Mouse (Mus musculus) MEL (cell line): Measurements from ENCODE around the gene Kcnj15. TPM values are rescaled to one million over a fixed set of nuclear protein-coding genes. Genes with fewer than 3 reads are reported as not detected.

Experiments used
- DNase-seq: peaks from one replicate; pipeline ENCODE4 v3.0.0; 2011; ENCODE audit warnings: low read depth, low spot score
- H3K27ac ChIP-seq: 2 replicates; pipeline ENCODE4 v1.5.1; 2012; ENCODE audit warnings: low read depth, mild to moderate bottlenecking, control low read depth, low read length, moderate library complexity; ENCODE audit not compliant: control insufficient read depth
- H3K27me3 ChIP-seq, 2 experiments: fragments of 150-350 bp in 1 of 2; sonication (generic) in 1 of 2; 2 replicates each; pipeline ENCODE4 v1.6.1; 2012; ENCODE audit warnings: low read length in 2 of 2, mild to moderate bottlenecking in 2 of 2, improper control_type of control experiment in 1 of 2, moderate library complexity in 1 of 2; ENCODE audit not compliant: insufficient read depth in 2 of 2, control insufficient read depth in 1 of 2
- H3K36me3 ChIP-seq, 2 experiments: 2 replicates each; pipeline ENCODE4 v1.6.1; 2012 to 2014; ENCODE audit warnings: low read length in 2 of 2, improper control_type of control experiment in 1 of 2, inconsistent platforms in 1 of 2, mild to moderate bottlenecking in 1 of 2; ENCODE audit not compliant: insufficient read depth in 2 of 2, control insufficient read depth in 1 of 2
- H3K4me1 ChIP-seq, 2 experiments: fragments of 150-350 bp in 1 of 2; sonication (generic) in 1 of 2; 2 replicates each; pipeline ENCODE4 v1.6.1; 2012; ENCODE audit warnings: low read length in 2 of 2, improper control_type of control experiment in 1 of 2, mild to moderate bottlenecking in 1 of 2; ENCODE audit not compliant: insufficient read depth in 2 of 2, control insufficient read depth in 1 of 2
- H3K4me3 ChIP-seq, 2 experiments: fragments of 150-350 bp in 1 of 2; sonication (generic) in 1 of 2; 2 replicates each; pipeline ENCODE4 v1.5.1; 2012; ENCODE audit warnings: low read depth in 2 of 2, low read length in 2 of 2, mild to moderate bottlenecking in 2 of 2, moderate library complexity in 2 of 2, control low read depth in 1 of 2, improper control_type of control experiment in 1 of 2; ENCODE audit not compliant: control insufficient read depth in 1 of 2, insufficient read depth in 1 of 2
- H3K79me2 ChIP-seq: 2 replicates; pipeline ENCODE4 v1.6.1; 2012; ENCODE audit warnings: mild to moderate bottlenecking, low read length, moderate library complexity; ENCODE audit not compliant: control insufficient read depth, poor library complexity, insufficient read depth
- H3K9ac ChIP-seq: 2 replicates; pipeline ENCODE4 v1.6.1; 2012; ENCODE audit warnings: low read depth, mild to moderate bottlenecking, control low read depth, low read length, moderate library complexity; ENCODE audit not compliant: control insufficient read depth, poor library complexity, severe bottlenecking
- H3K9me3 ChIP-seq: fragments of 150-350 bp; sonication (generic); replicated peaks from 2 replicates; pipeline ENCODE4 v1.6.1; 2012; ENCODE audit warnings: mild to moderate bottlenecking, low read length, improper control_type of control experiment, moderate library complexity; ENCODE audit not compliant: insufficient read depth
- MAZ ChIP-seq: IDR thresholded peaks from 2 replicates; pipeline ENCODE4 v1.6.1; 2012; ENCODE audit warnings: low read depth, mild to moderate bottlenecking, inconsistent platforms, low read length, improper control_type of control experiment
- MYB ChIP-seq: IDR thresholded peaks from 2 replicates; pipeline ENCODE4 v1.6.1; 2011; ENCODE audit warnings: mild to moderate bottlenecking, low read depth, low read length, improper control_type of control experiment
- NRF1 ChIP-seq: IDR thresholded peaks from 2 replicates; pipeline ENCODE4 v1.6.1; 2014; ENCODE audit warnings: low read depth, mild to moderate bottlenecking, inconsistent platforms, low read length, improper control_type of control experiment, moderate library complexity; ENCODE audit not compliant: poor library complexity, insufficient read depth, severe bottlenecking
- RAD21 ChIP-seq: IDR thresholded peaks from 2 replicates; pipeline ENCODE4 v1.6.1; 2011; ENCODE audit warnings: mild to moderate bottlenecking, low read depth, low read length, improper control_type of control experiment
- TCF12 ChIP-seq: IDR thresholded peaks from 2 replicates; pipeline ENCODE4 v1.6.1; 2014; ENCODE audit warnings: low read depth, mild to moderate bottlenecking, inconsistent platforms, low read length, improper control_type of control experiment, moderate library complexity
- USF2 ChIP-seq, 2 experiments: IDR thresholded peaks; 2 replicates each; pipeline ENCODE4 v1.6.1; 2011 to 2012; ENCODE audit warnings: improper control_type of control experiment in 2 of 2, low read length in 2 of 2, borderline replicate concordance in 1 of 2, inconsistent platforms in 1 of 2, low read depth in 1 of 2, mild to moderate bottlenecking in 1 of 2; ENCODE audit not compliant: insufficient read depth in 1 of 2
- polyA plus RNA-seq, 2 experiments: library from polyadenylated mRNA; stranded (reverse) in 1 of 2; unstranded in 1 of 2; fragments of >175 nt in 1 of 2; fragments of >200 nt in 1 of 2; gene quantifications; 2 replicates each; pipeline versions ENCODE4 v1.2.1 to v1.2.4; 2012; ENCODE audit warnings: low replicate concordance in 2 of 2, low read depth in 1 of 2; ENCODE audit not compliant: insufficient read length in 2 of 2, insufficient read depth in 1 of 2, missing spikeins in 1 of 2
- total RNA-seq: library from RNA; depleted of rRNA; stranded (reverse); fragments of 300-350 nt; gene quantifications from 2 replicates; pipeline ENCODE4 v1.2.3, GENCODE M21; 2012

The Kcnj15 gene
- total and polyA plus RNA-seq, 3 experiments = not detected

DNA sequence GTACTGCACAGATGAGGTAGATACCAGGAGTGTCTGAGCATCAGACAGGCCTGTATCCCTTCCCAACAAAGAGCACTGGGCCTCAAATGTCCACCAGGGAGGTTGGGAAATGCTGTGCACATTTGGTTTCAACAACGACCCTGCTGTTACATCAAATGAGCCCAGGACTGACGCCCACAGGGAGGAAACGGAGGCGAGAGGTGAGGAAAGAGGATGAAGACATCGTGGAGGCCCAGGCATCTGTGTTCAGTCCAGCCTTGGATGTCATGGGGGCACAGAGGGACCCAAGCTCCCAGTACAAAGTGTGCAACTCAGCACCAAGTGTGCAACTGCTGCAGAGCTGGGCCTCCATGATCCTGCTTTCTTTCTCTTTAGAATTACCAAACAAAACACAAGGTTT, 92.4 kb downstream of the Kcnj15 start:
- Histone ChIP-seq H3K79me2 (no peaks in the 10 kb centered on the region), H3K27me3 (no peaks in the 10 kb centered on the region), H3K36me3 (no peaks in the 10 kb centered on the region), H3K9ac (no peak overlapping the region), H3K4me3 (no peak overlapping the region), H3K27ac (no peak overlapping the region), H3K4me1 (peaks cover 0 to 9% of the 10 kb centered on the region in 2 experiments), H3K9me3 (no peaks in the 10 kb centered on the region)
- no peak for DNase-seq
- TF ChIP-seq RAD21 (no peak), MYB (no peak), TCF12 (no peak), USF2 (IDR thresholded peaks at IDR 0.05; ENCODE audit: borderline replicate concordance in 1 of 2, insufficient read depth in 1 of 2, low read depth in 1 of 2, low read length in 2 of 2) (no peak), NRF1 (no peak), MAZ (no peak)
